In the genomic region with DNA sequence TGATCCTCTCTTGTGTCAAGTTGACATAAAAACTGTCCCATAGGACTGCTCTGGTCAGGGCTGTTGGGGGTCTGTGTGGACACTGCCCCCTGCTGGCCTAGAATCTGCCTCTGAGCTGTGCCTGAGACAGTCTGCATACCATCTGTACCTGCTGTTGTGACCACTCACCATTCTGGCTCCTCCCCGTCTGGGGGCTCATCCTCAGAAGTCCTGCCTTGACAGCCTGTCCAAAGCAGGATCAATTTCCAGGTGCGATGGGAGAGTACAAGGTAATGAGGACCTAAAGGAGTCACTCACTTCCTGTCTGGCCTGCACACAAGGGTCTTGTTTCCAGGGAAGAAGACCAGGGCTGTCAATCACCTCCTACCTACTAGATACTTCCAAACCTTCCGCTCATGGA, we compare ENCODE assay signal across 8 mouse cellular contexts. TPM values are rescaled to one million over a fixed set of nuclear protein-coding genes. Genes with fewer than 3 reads are reported as not detected.
DNase-seq lines count a peak whose midpoint lies in the region; ATAC-seq and TF ChIP-seq lines count a peak whose summit lies in the region.

No protein-coding gene starts in this region.

- WGBS in kidney, adult 2 months, result 64% methylated on average over 3 of the region's 3 CpGs
- 66% methylated on average over 3 of the region's 3 CpGs for WGBS in lung, postnatal 0 days

- H3K9ac ChIP-seq in lung, postnatal 0 days (replicated peaks; ENCODE audit: low read depth), result no peak overlapping the region

- no peaks in the 10 kb centered on the region for H3K9me3 ChIP-seq in lung, postnatal 0 days (ENCODE audit: low read length)

- TF ChIP-seq POLR2A in embryonic fibroblast, embryonic 13.5 days (IDR thresholded peaks at IDR 0.05; ENCODE audit: low read depth, low read length), result no peak
- TF ChIP-seq POLR2A in kidney, adult 2 months (IDR thresholded peaks at IDR 0.05; ENCODE audit: low read depth, low read length), result no peak

- H3K4me1 ChIP-seq in embryonic fibroblast, embryonic 13.5 days (ENCODE audit: control insufficient read depth, insufficient read depth, low read length), result no peaks in the 10 kb centered on the region
- peaks cover 2% of the 10 kb centered on the region; the same call in 1 of the 2 replicates for H3K4me1 ChIP-seq in kidney, adult 2 months (ENCODE audit: control insufficient read depth, insufficient read depth, low read length)
- no peaks in the 10 kb centered on the region for H3K4me1 ChIP-seq in lung, postnatal 0 days (ENCODE audit: insufficient read depth, low read depth, low read length)

- H3K36me3 ChIP-seq in kidney, adult 2 months (ENCODE audit: control insufficient read depth, insufficient read depth, low read length), result no peaks in the 10 kb centered on the region
- no peaks in the 10 kb centered on the region for H3K36me3 ChIP-seq in lung, postnatal 0 days (ENCODE audit: insufficient read depth, low read length)

- no peak overlapping the region for H3K4me3 ChIP-seq in embryonic fibroblast, embryonic 13.5 days (ENCODE audit: insufficient read depth, low read length)
- no peak overlapping the region for H3K4me3 ChIP-seq in kidney, adult 2 months (ENCODE audit: insufficient read depth, low read depth, low read length)
- no peak overlapping the region for H3K4me3 ChIP-seq in lung, postnatal 0 days (ENCODE audit: low read depth, low read length)

- no peak for TF ChIP-seq EP300 in lung, postnatal 0 days (IDR thresholded peaks at IDR 0.05)

- peak; percentile 71 for TF ChIP-seq CTCF in embryonic fibroblast, embryonic 13.5 days (IDR thresholded peaks at IDR 0.05; ENCODE audit: borderline replicate concordance, insufficient read depth, low read length)
- TF ChIP-seq CTCF in kidney, adult 2 months (conservative IDR thresholded peaks at IDR 0.05; ENCODE audit: insufficient read depth, insufficient read length, low read depth, low read length), result peak; percentile 70
- TF ChIP-seq CTCF in lung, postnatal 0 days (IDR thresholded peaks at IDR 0.05), result peak; percentile 79

- H3K27me3 ChIP-seq in kidney, adult 2 months (replicated peaks; ENCODE audit: control insufficient read depth, insufficient read depth, low read length), result no peaks in the 10 kb centered on the region
- H3K27me3 ChIP-seq in lung, postnatal 0 days (replicated peaks; ENCODE audit: insufficient read depth, low read length), result no peaks in the 10 kb centered on the region

- ATAC-seq in lung, postnatal 0 days, result peak; percentile 62

- DNase-seq in ovary, postnatal 36 days (ENCODE audit: low spot score), result peak; percentile 58
- DNase-seq in ovary, postnatal 10 days (ENCODE audit: low spot score), result no peak
- DNase-seq in adrenal gland, postnatal 36 days, result peak; percentile 45 to 66
- DNase-seq in kidney, adult 2 months, result peak; percentile 58
- peak; percentile 48 for DNase-seq in lung, postnatal 0 days (ENCODE audit: low spot score)
- DNase-seq in retina, embryonic 14.5 days (ENCODE audit: low spot score), result peak; percentile 81
- DNase-seq in layer of hippocampus, adult 9-11 months, result no peak

- no peak overlapping the region for H3K27ac ChIP-seq in embryonic fibroblast, embryonic 13.5 days (ENCODE audit: insufficient read depth, low read length)
- no peak overlapping the region for H3K27ac ChIP-seq in kidney, adult 2 months (ENCODE audit: insufficient read depth, low read depth, low read length)
- H3K27ac ChIP-seq in lung, postnatal 0 days (ENCODE audit: low read length), result no peak overlapping the region

- no peak overlapping the region for H3K4me2 ChIP-seq in lung, postnatal 0 days (replicated peaks; ENCODE audit: low read depth, low read length)

RNA-seq across cellular contexts. Expression of gene Morn1, which starts 8.2 kb away (rescaled TPM):
- total RNA-seq in adrenal gland, postnatal 36 days (2021), result 1 to 10 TPM; 7.7 to 7.9 TPM
- polyA plus RNA-seq in embryonic fibroblast, embryonic 13.5 days (2011; ENCODE audit: insufficient read length, low read depth, missing spikeins), result 3.9 and 5.0 TPM in 2 replicates
- 10.4 and 12.4 TPM in 2 replicates for polyA plus RNA-seq in kidney, adult 2 months (2012; rRNA removed)
- 6.2 and 9.4 TPM in 2 replicates for polyA plus RNA-seq in lung, postnatal 0 days (2015; fragmentation: Nextera tagmentation; extraction: Ambion mirVana)

RNA-seq across cellular contexts. Expression of gene Rer1, which starts 8.4 kb away (rescaled TPM):
- total RNA-seq in adrenal gland, postnatal 36 days (2021), result 100 to 1,000 TPM; 106 to 114 TPM
- 148 and 162 TPM in 2 replicates for polyA plus RNA-seq in embryonic fibroblast, embryonic 13.5 days (2011; ENCODE audit: insufficient read length, low read depth, missing spikeins)
- 133 TPM in 2 replicates for polyA plus RNA-seq in kidney, adult 2 months (2012; rRNA removed)
- 156 and 157 TPM in 2 replicates for polyA plus RNA-seq in lung, postnatal 0 days (2015; fragmentation: Nextera tagmentation; extraction: Ambion mirVana)

RNA-seq across cellular contexts. Expression of gene Pex10, which starts 27.7 kb away (rescaled TPM):
- 10 to 100 TPM; 20.6 to 24.2 TPM for total RNA-seq in adrenal gland, postnatal 36 days (2021)
- 5.1 and 6.3 TPM in 2 replicates for polyA plus RNA-seq in embryonic fibroblast, embryonic 13.5 days (2011; ENCODE audit: insufficient read length, low read depth, missing spikeins)
- 23.9 and 25.6 TPM in 2 replicates for polyA plus RNA-seq in kidney, adult 2 months (2012; rRNA removed)
- 17.5 and 19.4 TPM in 2 replicates for polyA plus RNA-seq in lung, postnatal 0 days (2015; fragmentation: Nextera tagmentation; extraction: Ambion mirVana)

RNA-seq across cellular contexts. Expression of gene Plch2, which starts 38.0 kb away (rescaled TPM):
- under 1 TPM; 0.30 to 0.43 TPM for total RNA-seq in adrenal gland, postnatal 36 days (2021)
- polyA plus RNA-seq in embryonic fibroblast, embryonic 13.5 days (2011; ENCODE audit: insufficient read length, low read depth, missing spikeins), result 0.12 and 0.23 TPM in 2 replicates
- 0.52 and 2.3 TPM in 2 replicates for polyA plus RNA-seq in kidney, adult 2 months (2012; rRNA removed)
- polyA plus RNA-seq in lung, postnatal 0 days (2015; fragmentation: Nextera tagmentation; extraction: Ambion mirVana), result 4.6 and 5.5 TPM in 2 replicates

Comparison
In these comparisons a context has a peak if more than half of its experiments do, and no peak if none do; other contexts are left out.
1. DNase-seq: peak in ovary, postnatal 36 days (single experiment), adrenal gland, postnatal 36 days (2 of 2), kidney, adult 2 months (single experiment), lung, postnatal 0 days (single experiment) and retina, embryonic 14.5 days (single experiment); none in ovary, postnatal 10 days (single experiment) and layer of hippocampus, adult 9-11 months (single experiment).
2. Peak in every context shown above with its lines, with median percentiles within 50 percentile points of each other: CTCF ChIP-seq.